Mouse (Mus musculus) forebrain, embryonic 11.5 days (tissue): ENCODE measurements around the gene AL731706.2. TPM values are rescaled to one million over a fixed set of nuclear protein-coding genes. Genes with fewer than 3 reads are reported as not detected.

Experiments
- ATAC-seq: fragments of 200-750 bp; cut with Nextera tagmentation; replicated peaks from 2 replicates; pipeline ENCODE4 v1.8.0; 2017; ENCODE audit warnings: moderate TSS enrichment; ENCODE audit not compliant: low FRiP score
- DNase-seq: peaks from one replicate; pipeline ENCODE4 v3.0.0-alpha.2; 2017; ENCODE audit warnings: low spot score
- H3K27ac ChIP-seq: fragments of 300-500 bp; sonication (generic); 2 replicates; pipeline ENCODE4 v1.5.1; 2014; ENCODE audit warnings: low read depth, low read length
- H3K27me3 ChIP-seq: fragments of 300-500 bp; sonication (generic); 2 replicates; pipeline ENCODE4 v1.6.1; 2014; ENCODE audit warnings: mild to moderate bottlenecking, low read length, mixed read lengths; ENCODE audit not compliant: control insufficient read depth, insufficient read depth
- H3K36me3 ChIP-seq: fragments of 300-500 bp; sonication (generic); 2 replicates; pipeline ENCODE4 v1.6.1; 2014; ENCODE audit warnings: mild to moderate bottlenecking, low read length, moderate library complexity, mixed read lengths; ENCODE audit not compliant: control insufficient read depth, insufficient read depth
- H3K4me1 ChIP-seq: fragments of 300-500 bp; sonication (generic); replicated peaks from 2 replicates; pipeline ENCODE4 v1.6.1; 2014; ENCODE audit warnings: low read length, mixed read lengths; ENCODE audit not compliant: control insufficient read depth, insufficient read depth
- H3K4me2 ChIP-seq: fragments of 300-500 bp; sonication (generic); 2 replicates; pipeline ENCODE4 v1.6.1; 2014; ENCODE audit warnings: low read depth, mild to moderate bottlenecking, low read length, moderate library complexity, mixed read lengths; ENCODE audit not compliant: severe bottlenecking
- H3K4me3 ChIP-seq: fragments of 300-500 bp; sonication (generic); 2 replicates; pipeline ENCODE4 v1.5.1; 2014; ENCODE audit warnings: low read depth, low read length
- H3K9ac ChIP-seq: fragments of 300-500 bp; sonication (generic); 2 replicates; pipeline ENCODE4 v1.6.1; 2014; ENCODE audit warnings: low read length
- H3K9me3 ChIP-seq: fragments of 300-500 bp; sonication (generic); 2 replicates; pipeline ENCODE4 v1.6.1; 2016; ENCODE audit warnings: low read length, mixed read lengths; ENCODE audit not compliant: control insufficient read depth
- WGBS: fragments of 180-500 bp; shearing (Covaris S2); extraction: QIAGEN DNeasy Blood & Tissue Kit; methylation state at CpG from one replicate; pipeline ENCODE4 v1.1.7; 2014; 5-methylcytosine and 5-hydroxymethylcytosine counted together
- polyA plus RNA-seq: library from polyadenylated mRNA; unstranded; fragments of >200 nt; fragmentation: Nextera tagmentation; extraction: Ambion mirVana; gene quantifications from 2 replicates; pipeline ENCODE4 v1.2.1, GENCODE M21; 2014

AL731706.2 gene
- polyA plus RNA-seq, 1 experiment from 2014 or later: 31.8 TPM

DNA sequence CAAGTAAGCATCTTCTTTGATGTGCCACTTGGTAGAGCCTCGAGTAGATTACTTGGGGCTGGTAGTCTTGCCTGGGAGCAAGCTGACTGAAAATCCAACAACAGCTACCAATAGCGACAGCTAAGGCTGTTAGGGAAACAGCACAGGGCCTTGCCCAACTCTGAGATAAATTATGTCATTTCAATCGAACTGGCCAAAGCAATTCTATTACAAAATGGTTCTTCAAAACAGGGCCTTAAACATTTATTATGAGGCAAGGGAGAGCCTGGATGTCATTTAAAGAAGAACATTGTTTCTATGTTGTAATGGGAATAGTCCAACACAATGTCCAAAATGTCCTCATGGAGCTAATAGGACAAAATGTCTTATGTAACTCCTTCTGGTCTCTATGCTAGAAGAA, 35.1 kb downstream of the AL731706.2 start:
- Histone ChIP-seq H3K36me3 (no peaks in the 10 kb centered on the region), H3K4me2 (no peak overlapping the region), H3K9ac (no peak overlapping the region), H3K9me3 (no peaks in the 10 kb centered on the region), H3K27ac (no peak overlapping the region), H3K27me3 (no peaks in the 10 kb centered on the region), H3K4me1 (peaks cover 12% of the 10 kb centered on the region; the same call in 1 of the 2 replicates), H3K4me3 (no peak overlapping the region)
- DNase-seq (no peak), ATAC-seq (no peak)
- WGBS: 76% methylated on average over 3 of the region's 3 CpGs

DNA sequence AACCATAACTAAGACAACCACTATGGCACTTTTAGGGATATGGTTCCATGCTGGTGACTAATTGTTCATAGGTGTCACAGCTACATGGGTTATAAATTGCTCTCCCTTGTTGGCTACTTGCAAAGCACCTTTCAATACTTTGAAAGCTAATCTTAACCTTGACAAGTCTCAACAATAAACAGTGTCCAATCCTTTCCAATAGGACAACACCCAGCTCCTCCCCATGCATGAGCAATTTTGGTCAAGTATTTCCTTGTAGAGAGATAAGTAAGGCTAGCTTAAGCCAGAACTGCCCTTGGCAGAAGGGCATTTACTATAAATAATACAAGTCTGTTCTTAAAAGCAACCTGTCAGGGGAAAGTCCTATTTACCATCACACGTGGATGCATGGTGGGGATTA, 47.5 kb downstream of the AL731706.2 start:
- no peaks in the 10 kb centered on the region for H3K4me1 ChIP-seq
- H3K9ac ChIP-seq: no peak overlapping the region
- ATAC-seq (no peak), DNase-seq (no peak)
- H3K4me3 ChIP-seq: no peak overlapping the region
- no peaks in the 10 kb centered on the region for H3K36me3 ChIP-seq
- no peak overlapping the region for H3K27ac ChIP-seq
- no peaks in the 10 kb centered on the region for H3K27me3 ChIP-seq
- H3K9me3 ChIP-seq: no peaks in the 10 kb centered on the region
- 52% methylated on average over 1 of the region's 1 CpGs for WGBS
- no peak overlapping the region for H3K4me2 ChIP-seq

DNA sequence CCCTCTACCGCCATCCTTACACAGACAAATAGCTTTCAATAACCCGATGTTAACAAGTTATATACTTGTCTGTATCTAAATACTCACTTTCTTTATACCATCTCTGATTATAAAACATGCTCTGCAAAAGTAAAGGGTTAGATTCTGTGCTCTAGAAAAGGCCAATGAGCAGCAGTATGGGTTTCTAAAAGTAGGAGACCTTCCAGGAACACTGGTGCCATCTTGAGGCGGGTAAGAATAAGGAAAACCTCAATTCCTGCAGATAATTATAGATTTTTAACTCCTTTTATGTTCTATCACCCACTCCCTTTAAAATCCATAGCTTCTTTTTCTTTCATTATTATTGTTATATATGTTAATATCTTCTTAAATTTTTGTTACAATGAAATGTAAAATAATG, 49.6 kb downstream of the AL731706.2 start:
- 63% methylated on average over 3 of the region's 3 CpGs for WGBS
- no peak for ATAC-seq

More for the DNA sequence above, 49.6 kb downstream of the AL731706.2 start:
- Histone ChIP-seq H3K9ac (no peak overlapping the region), H3K4me2 (no peak overlapping the region), H3K4me1 (no peaks in the 10 kb centered on the region), H3K9me3 (no peaks in the 10 kb centered on the region), H3K27ac (no peak overlapping the region), H3K36me3 (no peaks in the 10 kb centered on the region), H3K4me3 (no peak overlapping the region), H3K27me3 (no peaks in the 10 kb centered on the region)
- DNase-seq: no peak

Other genes with a start within 250 kb of the AL731706.2 start
- 18.0 and 18.8 TPM in 2 replicates for gene Snap25, start 172.2 kb downstream of the AL731706.2 start, polyA plus RNA-seq
- 9.7 and 10.5 TPM in 2 replicates for gene Slx4ip, start 5.5 kb upstream of the AL731706.2 start, polyA plus RNA-seq
- 22.9 and 28.1 TPM in 2 replicates for gene AL731706.1, start 5.7 kb upstream of the AL731706.2 start, polyA plus RNA-seq
- 13.6 and 14.5 TPM in 2 replicates for gene Mkks, start 5.7 kb upstream of the AL731706.2 start, polyA plus RNA-seq
- gene Jag1, start 231.0 kb upstream of the AL731706.2 start, polyA plus RNA-seq: 19.6 and 20.6 TPM in 2 replicates